Mouse (Mus musculus): ENCODE data around the gene Slc25a44.

The Slc25a44 gene

GRCm38 (mm10) chr3:88424605-88425329 is at the start of gene Slc25a44:
TSS of gene Slc25a44 (minus strand) at chr3:88425139.
- peak; percentile 95 for DNase-seq

DNA sequence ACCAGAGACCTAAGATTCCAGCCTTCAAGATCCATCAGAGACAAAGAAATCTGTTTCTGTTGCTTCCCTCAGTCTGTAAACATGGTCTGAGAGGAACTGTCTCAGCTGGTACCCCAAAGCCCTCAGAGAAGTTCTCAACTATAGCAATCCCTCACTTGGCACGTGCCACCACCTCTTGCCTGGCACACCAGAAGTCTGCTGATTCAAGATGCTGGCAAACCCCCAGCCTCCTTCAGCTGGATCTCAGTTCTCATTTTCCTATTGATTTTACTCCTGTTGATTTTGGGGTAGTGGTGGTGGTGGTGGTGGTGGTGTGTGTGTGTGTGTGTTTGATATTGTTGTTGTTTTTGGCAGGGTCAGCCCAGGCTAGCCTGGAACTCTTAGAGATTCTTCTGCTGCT is 48.6 kb upstream of the Slc25a44 start:
- DNase-seq = no peak

GRCm38 (mm10) chr3:88473020-88473419 is 48.1 kb upstream of the Slc25a44 start:
- DNase-seq = no peak

- DNase-seq = no peak
These were observed 46.1 kb upstream of the Slc25a44 start for GRCm38 (mm10) chr3:88470943-88471479.

GRCm38 (mm10) chr3:88469466-88469865 is 44.5 kb upstream of the Slc25a44 start:
- DNase-seq = no peak

GRCm38 (mm10) chr3:88467116-88467824 is 42.3 kb upstream of the Slc25a44 start:
- peak; percentile 96 for DNase-seq

- no peak for DNase-seq
These were observed 40.2 kb upstream of the Slc25a44 start for GRCm38 (mm10) chr3:88465127-88465526.

GRCm38 (mm10) chr3:88464425-88464824 is 39.5 kb upstream of the Slc25a44 start:
- no peak for DNase-seq

- no peak for DNase-seq
These were observed 36.2 kb upstream of the Slc25a44 start, which contains the start of gene Sema4a for GRCm38 (mm10) chr3:88460983-88461696. TSS of gene Sema4a (minus strand) at chr3:88461182.

GRCm38 (mm10) chr3:88460029-88460428 is 35.1 kb upstream of the Slc25a44 start:
- no peak for DNase-seq

DNA sequence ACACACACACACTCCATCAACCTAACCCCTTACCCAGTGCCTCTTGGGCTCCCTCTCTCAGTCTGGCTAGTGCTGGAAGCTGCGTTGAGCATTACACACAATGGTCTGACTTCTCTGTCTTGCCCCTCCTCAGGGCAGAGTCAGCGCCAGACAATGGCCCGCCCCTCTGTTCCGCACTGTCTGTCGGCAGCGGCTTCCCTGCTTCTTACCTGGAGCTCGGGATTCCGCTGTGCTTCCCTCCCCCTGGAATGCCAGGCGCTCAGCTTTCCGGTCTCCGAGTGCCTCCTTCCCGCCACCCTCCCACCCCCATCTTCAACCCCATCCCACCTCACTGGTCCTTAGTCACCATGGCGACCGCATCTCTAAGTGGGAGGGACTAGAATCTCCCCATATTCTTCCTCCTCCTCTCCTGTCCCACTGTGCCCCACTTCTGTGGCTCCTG is 33.9 kb upstream of the Slc25a44 start:
- DNase-seq = no peak

GRCm38 (mm10) chr3:88456746-88457532 is 32.0 kb upstream of the Slc25a44 start:
- no peak for DNase-seq

DNA sequence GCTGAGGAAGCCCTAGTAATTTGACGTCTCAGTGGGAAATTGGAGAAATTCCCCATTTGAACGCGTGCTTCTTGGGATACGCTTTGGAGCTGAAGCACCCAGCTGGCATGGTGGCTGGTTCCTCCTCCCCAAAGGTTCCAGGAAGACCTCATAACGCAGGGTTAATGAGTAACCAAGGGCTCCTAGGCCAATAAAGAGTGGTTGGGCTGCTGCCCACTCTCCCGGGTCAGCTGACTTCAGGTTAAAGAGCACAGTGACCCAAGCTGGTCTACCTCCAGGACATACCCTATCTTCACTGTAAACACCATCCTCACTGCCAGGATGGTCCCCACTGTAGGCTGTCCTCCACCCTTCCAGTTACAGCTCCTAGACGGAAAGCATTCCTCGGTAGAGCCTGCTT is 31.4 kb upstream of the Slc25a44 start:
- no peak for DNase-seq

DNA sequence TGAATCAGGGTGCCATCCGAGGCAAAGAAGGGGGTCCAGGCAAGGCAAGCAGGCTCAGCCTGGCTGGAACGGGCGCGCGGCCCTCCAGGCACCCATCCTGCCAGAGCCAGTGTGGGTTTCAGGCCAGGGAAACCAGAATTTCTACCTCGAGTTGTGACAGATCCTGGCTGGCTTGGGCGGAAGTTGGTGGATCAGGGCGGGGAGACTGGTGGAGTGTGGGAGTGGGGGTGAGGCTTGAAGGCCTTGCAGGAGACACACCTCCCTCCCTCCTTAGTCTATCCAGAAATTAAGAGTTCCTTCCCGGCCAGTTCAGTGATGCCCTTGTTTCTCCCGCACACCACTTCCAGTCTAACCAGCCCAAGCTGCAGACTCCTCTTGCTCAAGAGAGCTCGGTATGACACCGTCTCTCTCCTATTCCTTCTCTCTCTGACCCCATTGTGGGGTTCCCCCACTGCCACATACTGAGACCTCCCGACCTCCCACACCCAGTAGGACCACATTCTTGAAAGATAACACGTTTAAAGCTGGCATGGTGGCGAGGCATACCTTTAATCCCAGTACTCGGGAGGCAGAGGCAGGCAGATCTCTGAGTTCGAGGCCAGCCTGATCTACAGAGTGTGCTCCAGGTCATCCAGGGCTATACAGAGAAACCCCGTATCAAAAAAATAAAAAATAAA is 30.8 kb upstream of the Slc25a44 start:
- peak; percentile 55 for DNase-seq

- no peak for DNase-seq
These were observed 30.0 kb upstream of the Slc25a44 start for GRCm38 (mm10) chr3:88454762-88455587.

GRCm38 (mm10) chr3:88453986-88454385 is 29.0 kb upstream of the Slc25a44 start:
- DNase-seq = no peak

GRCm38 (mm10) chr3:88453369-88453768 is 28.4 kb upstream of the Slc25a44 start:
- no peak for DNase-seq

GRCm38 (mm10) chr3:88452716-88453115 is 27.8 kb upstream of the Slc25a44 start:
- DNase-seq = no peak

- no peak for DNase-seq
These were observed 27.3 kb upstream of the Slc25a44 start for GRCm38 (mm10) chr3:88452246-88452645.

DNA sequence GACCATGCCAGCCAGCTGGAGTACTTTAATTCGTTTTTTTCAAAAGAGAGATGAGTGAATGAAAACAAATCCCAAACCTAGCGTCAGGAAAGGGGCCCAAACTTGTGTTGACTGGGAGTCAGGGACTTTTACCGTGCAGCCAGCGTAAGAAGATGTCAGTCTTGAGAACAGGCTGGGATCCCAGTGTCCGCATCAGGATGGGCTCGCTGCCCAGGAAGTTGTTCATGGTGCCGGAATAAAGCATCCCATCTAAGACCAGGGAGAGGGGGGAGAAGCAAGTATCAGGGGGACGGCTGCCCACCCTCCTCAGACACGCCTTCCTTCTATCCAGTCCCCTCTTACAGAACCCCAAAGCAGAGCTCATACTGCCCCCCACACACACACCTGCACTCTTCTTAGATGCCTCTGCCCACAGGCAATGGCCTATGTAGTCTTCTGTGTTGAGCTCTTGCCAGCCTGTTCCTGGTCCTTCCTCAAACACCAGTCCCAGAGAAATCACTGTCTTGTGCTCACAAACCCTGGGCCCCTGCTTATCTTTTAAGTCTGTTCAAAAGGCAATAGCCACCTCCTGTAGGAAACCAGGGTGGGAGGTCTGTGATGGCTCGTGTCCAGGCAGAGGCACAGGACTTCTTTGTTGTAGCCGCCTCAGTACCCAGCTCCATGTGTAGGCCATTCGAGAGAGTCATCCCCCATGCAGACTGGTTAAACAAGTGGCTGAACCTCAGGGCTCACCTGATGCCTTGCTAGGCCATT is 25.6 kb upstream of the Slc25a44 start:
- DNase-seq = no peak
